In genomic region chr1:194756001-194756400, GRCm38 (mm10) we compare ENCODE assay signal across 17 mouse cellular contexts.
DNase-seq lines count a peak whose midpoint lies in the region; ATAC-seq and TF ChIP-seq lines count a peak whose summit lies in the region.
"Had no signal": no experiment of that assay in that cellular context is flagged by ENCODE, and none has a peak within 500 bp of the region (broad histone marks: within the 10 kb centered on the region; RNA-seq: fewer than 3 reads in every experiment).

No protein-coding gene starts in this region.

- peaks cover 3% of the 10 kb centered on the region; the same call in 1 of the 2 replicates for H3K36me3 ChIP-seq in heart, embryonic 11.5 days (ENCODE audit: control insufficient read depth, insufficient read depth, low read length)
- H3K36me3 ChIP-seq in kidney, adult 2 months (ENCODE audit: control insufficient read depth, insufficient read depth, low read length) = peaks cover 3% of the 10 kb centered on the region; the same call in 1 of the 2 replicates
- peaks cover 11% of the 10 kb centered on the region; the same call in 1 of the 2 replicates for H3K36me3 ChIP-seq in kidney, embryonic 15.5 days
- H3K36me3 ChIP-seq in macrophage (ENCODE audit: inconsistent target) = no peaks in the 10 kb centered on the region
- H3K36me3 ChIP-seq: G1E; limb, embryonic 12.5 days; liver, embryonic 12.5 days had no signal

- no peaks in the 10 kb centered on the region for H3K4me1 ChIP-seq in heart, embryonic 11.5 days (ENCODE audit: control insufficient read depth, insufficient read depth, low read length)
- no peaks in the 10 kb centered on the region for H3K4me1 ChIP-seq in kidney, adult 2 months (ENCODE audit: control insufficient read depth, insufficient read depth, low read length)
- peaks cover 5% of the 10 kb centered on the region; the same call in 1 of the 2 replicates for H3K4me1 ChIP-seq in kidney, embryonic 15.5 days
- peaks cover 12% of the 10 kb centered on the region for H3K4me1 ChIP-seq in bone marrow macrophage, adult 2 months (ENCODE audit: control insufficient read depth, insufficient read depth, low read length)
- H3K4me1 ChIP-seq: heart, embryonic 15.5 days; limb, embryonic 12.5 days; liver, embryonic 12.5 days; midbrain, embryonic 10.5 days had no signal

- no peak overlapping the region for H3K4me3 ChIP-seq in heart, embryonic 11.5 days (ENCODE audit: low read depth, low read length)
- no peak overlapping the region for H3K4me3 ChIP-seq in kidney, adult 2 months (ENCODE audit: insufficient read depth, low read depth, low read length)
- H3K4me3 ChIP-seq in kidney, embryonic 15.5 days (replicated peaks) = no peak overlapping the region
- H3K4me3 ChIP-seq in bone marrow macrophage, adult 2 months (ENCODE audit: insufficient read depth, low read length) = no peak overlapping the region
- no peak overlapping the region for H3K4me3 ChIP-seq in macrophage (ENCODE audit: inconsistent target)
- H3K4me3 ChIP-seq: heart, embryonic 15.5 days; limb, embryonic 12.5 days; liver, embryonic 12.5 days; midbrain, embryonic 10.5 days; neural tube, embryonic 12.5 days had no signal

- H3K79me2 ChIP-seq in macrophage (ENCODE audit: inconsistent target) = no peaks in the 10 kb centered on the region

- H3K27me3 ChIP-seq in heart, embryonic 11.5 days (ENCODE audit: control insufficient read depth, insufficient read depth, low read length) = no peaks in the 10 kb centered on the region
- H3K27me3 ChIP-seq in kidney, adult 2 months (replicated peaks; ENCODE audit: control insufficient read depth, insufficient read depth, low read length) = no peaks in the 10 kb centered on the region
- no peaks in the 10 kb centered on the region for H3K27me3 ChIP-seq in kidney, embryonic 15.5 days
- H3K27me3 ChIP-seq: heart, embryonic 15.5 days; limb, embryonic 12.5 days; liver, embryonic 12.5 days; neural tube, embryonic 12.5 days had no signal

- DNase-seq in heart, adult 11 months = peak; percentile 94
- peak; percentile 22 for DNase-seq in kidney, adult 2 months
- no peak for DNase-seq in cerebellum, adult 9-11 months
- DNase-seq: adrenal gland, postnatal 36 days; cerebellum, adult 2 months; lung, adult 2 months; thymus, postnatal 25 days had no signal

- H3K27ac ChIP-seq in heart, embryonic 11.5 days (ENCODE audit: low read depth, low read length) = no peak overlapping the region
- H3K27ac ChIP-seq in kidney, adult 2 months (ENCODE audit: insufficient read depth, low read depth, low read length) = no peak overlapping the region
- H3K27ac ChIP-seq in kidney, embryonic 15.5 days = no peak overlapping the region
- peak overlapping the region; percentile 41; the same call in 1 of the 2 replicates for H3K27ac ChIP-seq in bone marrow macrophage, adult 2 months (ENCODE audit: insufficient read depth, low read depth, low read length)
- peak overlapping the region; percentile 13; the same call in 1 of the 2 replicates for H3K27ac ChIP-seq in macrophage
- H3K27ac ChIP-seq: heart, embryonic 15.5 days; limb, embryonic 12.5 days; liver, embryonic 12.5 days; midbrain, embryonic 10.5 days; neural tube, embryonic 12.5 days had no signal

- no peak for TF ChIP-seq CTCF in kidney, adult 2 months (conservative IDR thresholded peaks at IDR 0.05; ENCODE audit: insufficient read depth, insufficient read length, low read depth, low read length)
- no peak for TF ChIP-seq CTCF in bone marrow macrophage, adult 2 months (IDR thresholded peaks at IDR 0.05; ENCODE audit: low read depth, low read length)

- H3K9me3 ChIP-seq in heart, embryonic 11.5 days (replicated peaks; ENCODE audit: control insufficient read depth, low read length) = no peaks in the 10 kb centered on the region
- H3K9me3 ChIP-seq in kidney, embryonic 15.5 days (replicated peaks) = no peaks in the 10 kb centered on the region
- H3K9me3 ChIP-seq: G1E; heart, embryonic 15.5 days; limb, embryonic 12.5 days; liver, embryonic 12.5 days; midbrain, embryonic 10.5 days; neural tube, embryonic 12.5 days had no signal

- no peak for ATAC-seq in heart, embryonic 11.5 days (replicated peaks; ENCODE audit: insufficient number of reproducible peaks, low FRiP score, low TSS enrichment)
- no peak for ATAC-seq in kidney, embryonic 15.5 days (replicated peaks; ENCODE audit: low FRiP score)
- ATAC-seq: liver, embryonic 12.5 days had no signal

- H3K9ac ChIP-seq in heart, embryonic 11.5 days (ENCODE audit: low read depth, low read length) = no peak overlapping the region
- H3K9ac ChIP-seq in kidney, embryonic 15.5 days = no peak overlapping the region
- H3K9ac ChIP-seq: heart, embryonic 15.5 days; limb, embryonic 12.5 days; liver, embryonic 12.5 days; neural tube, embryonic 12.5 days had no signal

- no peak for TF ChIP-seq POLR2A in kidney, adult 2 months (IDR thresholded peaks at IDR 0.05; ENCODE audit: low read depth, low read length)
- no peak for TF ChIP-seq POLR2A in bone marrow macrophage, adult 2 months (IDR thresholded peaks at IDR 0.05; ENCODE audit: borderline replicate concordance, low read depth, low read length)

- H3K4me2 ChIP-seq in heart, embryonic 11.5 days = no peak overlapping the region
- H3K4me2 ChIP-seq in kidney, embryonic 15.5 days = no peak overlapping the region
- H3K4me2 ChIP-seq: heart, embryonic 15.5 days; limb, embryonic 12.5 days; liver, embryonic 12.5 days; neural tube, embryonic 12.5 days had no signal

Comparison
In these comparisons a context has a peak if more than half of its experiments do, and no peak if none do; other contexts are left out.
1. H3K27ac ChIP-seq: peak in bone marrow macrophage, adult 2 months (single experiment) and macrophage (single experiment); none in heart, embryonic 11.5 days (single experiment), kidney, adult 2 months (single experiment) and kidney, embryonic 15.5 days (single experiment).